Mouse (Mus musculus): ENCODE measurements around the gene Arrb1. TPM values are rescaled to one million over a fixed set of nuclear protein-coding genes. Genes with fewer than 3 reads are reported as not detected.
"Not testable (repeated sequence)": the region's sequence is repeated elsewhere in the genome, so short reads cannot be mapped to it uniquely, and the experiment has no call there.

Arrb1 gene
- polyA plus RNA-seq (2015; fragmentation: Nextera tagmentation; extraction: Ambion mirVana) = 15.9 and 16.2 TPM in 2 replicates

DNA sequence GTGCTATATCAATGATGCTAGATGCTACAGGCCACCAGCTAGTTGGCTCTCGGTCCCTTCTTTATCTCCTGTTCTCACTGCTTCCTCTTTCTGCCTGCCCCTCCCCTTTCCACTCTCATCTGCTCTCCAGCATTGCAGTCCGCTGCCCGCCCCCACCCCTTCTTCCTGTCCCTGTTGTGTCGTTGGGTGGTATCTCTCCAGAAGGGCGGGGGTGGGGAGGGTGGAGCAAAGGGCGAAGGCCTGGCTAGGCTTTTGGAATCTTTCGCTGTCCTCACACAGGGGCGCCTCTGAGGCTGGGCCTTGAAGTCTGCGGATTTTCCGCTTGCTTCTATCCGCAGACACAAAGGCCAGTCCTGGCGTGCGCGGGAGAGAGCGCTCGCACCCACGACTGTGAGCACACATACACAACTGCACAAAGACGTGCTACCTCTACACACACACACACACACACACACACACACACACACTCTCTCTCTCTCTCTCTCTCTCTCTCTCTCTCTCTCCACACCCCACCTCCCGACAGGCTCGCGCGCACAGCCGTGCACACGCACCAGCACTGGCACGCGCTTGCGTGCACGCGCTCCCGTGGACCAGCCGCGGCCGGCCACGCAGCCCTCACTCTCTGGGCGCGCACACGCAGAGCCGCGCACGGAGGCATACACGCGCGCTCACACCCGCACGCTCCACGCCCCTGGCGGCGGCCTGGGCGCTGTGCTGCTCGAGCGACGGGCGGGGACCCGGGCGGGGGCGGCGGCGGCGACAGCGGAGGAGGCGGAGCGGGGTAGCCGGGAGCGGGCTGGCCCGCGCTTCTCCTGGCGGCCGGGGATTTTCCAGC is at the start of gene Arrb1:
Arrb1 (plus strand) TSS at position 566 of the 835 bp plus-strand sequence.
- Histone ChIP-seq H3K36me3 (no peaks in the 10 kb centered on the region), H3K4me3 (peak within 1 kb of the TSS; percentile 77), H3K4me1 (replicated peaks) (peaks cover 57% of the 10 kb centered on the region), H3K9me3 (no peaks in the 10 kb centered on the region), H3K4me2 (peak within 1 kb of the TSS; percentile 81), H3K27me3 (no peaks in the 10 kb centered on the region), H3K9ac (peak within 1 kb of the TSS; percentile 95), H3K27ac (replicated peaks) (peak within 1 kb of the TSS; percentile 95)
- peak; percentile 84 for ATAC-seq (ENCODE audit: low read depth)
- WGBS = under 1% methylated on average over 67 of the region's 68 CpGs

DNA sequence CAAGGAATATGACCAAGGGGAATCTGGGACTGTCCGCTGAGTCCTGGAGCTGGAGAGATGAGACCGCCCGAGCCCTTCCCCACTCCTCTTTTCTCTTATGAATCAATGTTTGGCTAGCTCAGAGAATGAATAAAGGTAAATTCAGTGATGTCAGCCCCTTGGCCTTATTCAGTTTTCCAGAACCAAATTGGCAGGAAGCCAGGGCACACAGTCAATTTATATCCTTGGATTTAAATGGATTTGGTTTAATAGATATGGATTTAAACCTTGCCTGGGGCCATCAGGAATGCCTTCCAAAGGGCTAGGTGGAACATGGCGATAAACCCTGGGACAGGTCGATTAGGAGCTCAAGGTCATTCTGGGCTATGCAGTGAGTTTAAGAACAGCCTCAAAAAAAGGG is 45.6 kb upstream of the Arrb1 start:
- peaks cover 8% of the 10 kb centered on the region; the same call in 1 of the 2 replicates for H3K9me3 ChIP-seq
- H3K9ac ChIP-seq = no peak overlapping the region
- no peaks in the 10 kb centered on the region for H3K4me1 ChIP-seq (replicated peaks)
- peaks cover 21% of the 10 kb centered on the region for H3K27me3 ChIP-seq
- H3K4me2 ChIP-seq = no peak overlapping the region
- 82% methylated on average over 5 of the region's 5 CpGs for WGBS
- ATAC-seq (ENCODE audit: low read depth) = no peak
- no peak overlapping the region for H3K27ac ChIP-seq (replicated peaks)
- no peaks in the 10 kb centered on the region for H3K36me3 ChIP-seq
- no peak overlapping the region for H3K4me3 ChIP-seq

DNA sequence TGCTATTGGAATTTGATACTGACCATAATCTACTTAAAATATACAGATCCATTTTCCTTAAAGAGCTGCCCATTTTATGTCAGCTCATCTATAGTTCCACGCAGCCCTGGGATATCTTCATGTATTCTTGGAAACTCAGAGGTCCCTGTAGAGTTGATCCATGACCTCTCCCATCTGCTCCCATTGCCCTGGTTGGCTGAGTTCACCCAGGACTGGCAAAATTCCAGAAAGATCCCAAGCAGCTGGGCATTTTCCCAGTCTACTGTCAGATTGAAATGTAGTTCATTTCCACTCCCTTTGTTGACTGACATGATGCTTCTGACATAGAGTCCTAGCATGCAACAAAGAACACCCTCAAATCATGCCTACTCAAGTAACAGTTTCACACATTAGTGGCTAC is 36.1 kb upstream of the Arrb1 start:
- WGBS = 39% methylated on average over 1 of the region's 1 CpGs
- H3K36me3 ChIP-seq = no peaks in the 10 kb centered on the region
- H3K9me3 ChIP-seq = no peaks in the 10 kb centered on the region
- H3K4me3 ChIP-seq = no peak overlapping the region
- no peak overlapping the region; the same call in 1 of the 2 replicates for H3K27ac ChIP-seq (replicated peaks)
- H3K4me1 ChIP-seq (replicated peaks) = no peaks in the 10 kb centered on the region
- no peaks in the 10 kb centered on the region for H3K27me3 ChIP-seq
- no peak overlapping the region for H3K4me2 ChIP-seq
- no peak for ATAC-seq (ENCODE audit: low read depth)
- H3K9ac ChIP-seq = no peak overlapping the region

DNA sequence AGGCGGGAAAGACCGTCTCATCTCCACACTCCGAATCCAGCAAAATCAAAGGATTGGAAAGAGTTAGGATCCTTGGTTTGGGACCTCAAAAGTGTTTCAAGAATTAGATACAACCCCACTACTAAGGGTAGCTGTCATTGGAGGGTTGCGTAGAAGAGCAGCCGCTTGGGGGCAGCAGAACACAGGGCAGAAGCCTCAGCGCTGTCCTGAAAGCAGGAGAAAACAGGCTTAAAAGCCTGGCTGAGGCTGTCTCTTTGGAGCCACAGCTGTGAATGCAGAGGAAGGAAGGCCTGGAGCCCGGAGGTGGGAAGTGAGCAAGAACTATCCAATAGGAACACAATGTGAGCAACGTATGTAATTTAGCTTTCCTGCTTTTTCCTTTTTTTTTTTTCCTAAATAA is 35.1 kb upstream of the Arrb1 start:
- H3K4me3 ChIP-seq = no peak overlapping the region
- no peak overlapping the region for H3K27ac ChIP-seq (replicated peaks)
- no peak overlapping the region for H3K4me2 ChIP-seq
- 0 out of 2 replicates have a peak overlapping the region, but pooled peaks have one; percentile 8 for H3K9ac ChIP-seq
- 4% methylated on average over 8 of the region's 8 CpGs for WGBS
- H3K4me1 ChIP-seq (replicated peaks) = no peaks in the 10 kb centered on the region
- H3K9me3 ChIP-seq = no peaks in the 10 kb centered on the region
- peak; percentile 77 for ATAC-seq (ENCODE audit: low read depth)
- no peaks in the 10 kb centered on the region for H3K27me3 ChIP-seq
- no peaks in the 10 kb centered on the region for H3K36me3 ChIP-seq

DNA sequence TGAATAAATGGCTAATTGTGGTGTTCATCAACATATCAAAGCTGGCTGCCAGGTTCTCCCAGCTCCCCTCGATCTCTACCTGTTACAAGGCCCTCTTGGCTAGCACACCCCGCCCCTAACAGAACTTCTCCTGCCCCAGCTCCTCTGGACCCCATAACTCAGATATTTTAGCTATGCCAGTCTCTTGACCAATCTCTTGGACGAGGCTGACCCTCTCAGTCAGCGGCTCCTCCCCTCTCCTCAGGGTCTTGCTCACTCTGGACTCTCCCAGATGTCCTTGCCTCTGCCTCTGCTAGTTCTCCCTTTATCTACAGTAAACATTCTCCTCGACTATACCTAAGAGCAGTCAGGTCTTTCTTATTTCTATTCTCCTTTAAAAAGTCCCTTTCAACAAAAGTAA is 34.6 kb upstream of the Arrb1 start:
- no peaks in the 10 kb centered on the region for H3K36me3 ChIP-seq
- WGBS = 23% methylated on average over 5 of the region's 5 CpGs
- ATAC-seq (ENCODE audit: low read depth) = peak; percentile 15; the same call in 1 of the 2 replicates
- no peaks in the 10 kb centered on the region for H3K9me3 ChIP-seq
- H3K27me3 ChIP-seq = no peaks in the 10 kb centered on the region
- H3K9ac ChIP-seq = no peak overlapping the region
- no peaks in the 10 kb centered on the region for H3K4me1 ChIP-seq (replicated peaks)
- H3K4me2 ChIP-seq = no peak overlapping the region
- no peak overlapping the region for H3K27ac ChIP-seq (replicated peaks)
- no peak overlapping the region for H3K4me3 ChIP-seq

DNA sequence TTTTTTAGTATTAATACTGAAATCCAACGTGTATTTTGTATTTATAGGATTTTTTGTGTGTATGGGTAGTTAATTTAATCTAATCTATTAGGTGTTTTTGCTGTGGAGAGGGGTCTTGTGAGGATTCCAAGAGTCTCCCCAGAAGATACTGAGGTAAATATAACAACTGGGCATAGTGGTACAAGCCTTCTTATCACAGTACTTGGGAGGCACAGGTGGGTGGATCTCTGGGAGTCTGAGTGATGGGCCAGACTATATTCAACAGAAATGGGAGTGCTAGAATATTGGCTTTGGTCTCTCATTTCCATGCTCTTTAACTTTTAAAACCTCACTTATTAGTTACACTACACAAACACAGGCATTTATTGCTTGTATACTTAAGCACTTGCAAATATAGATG is 34.1 kb upstream of the Arrb1 start:
- Histone ChIP-seq H3K36me3 (no peaks in the 10 kb centered on the region), H3K27ac (replicated peaks) (no peak overlapping the region), H3K9ac (no peak overlapping the region), H3K4me2 (no peak overlapping the region), H3K4me1 (replicated peaks) (no peaks in the 10 kb centered on the region), H3K27me3 (no peaks in the 10 kb centered on the region), H3K9me3 (no peaks in the 10 kb centered on the region), H3K4me3 (no peak overlapping the region)
- WGBS = 42% methylated on average over 1 of the region's 1 CpGs
- no peak for ATAC-seq (ENCODE audit: low read depth)

DNA sequence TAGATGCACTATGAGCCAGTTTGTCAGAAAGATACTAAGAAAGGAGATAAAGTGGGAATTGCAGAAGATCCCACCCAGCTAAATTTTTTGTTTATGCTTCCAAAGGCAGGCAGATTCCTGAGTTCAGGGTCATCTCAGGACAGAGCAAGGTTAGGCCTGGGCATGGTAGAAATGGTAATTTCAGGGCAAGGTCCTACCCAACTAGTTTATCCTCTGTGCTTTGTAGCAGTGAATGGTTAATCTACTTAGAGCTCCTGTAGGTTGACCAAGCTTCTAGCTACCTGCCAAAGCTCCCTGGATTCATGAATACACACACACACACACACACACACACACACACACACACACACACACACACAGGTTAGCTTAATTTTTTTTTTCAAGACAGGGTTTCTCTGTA is 30.7 kb upstream of the Arrb1 start:
- Histone ChIP-seq H3K4me3 (no peak overlapping the region), H3K9me3 (no peaks in the 10 kb centered on the region), H3K9ac (no peak overlapping the region), H3K4me2 (no peak overlapping the region), H3K4me1 (replicated peaks) (no peaks in the 10 kb centered on the region), H3K27ac (replicated peaks) (no peak overlapping the region), H3K36me3 (no peaks in the 10 kb centered on the region), H3K27me3 (no peaks in the 10 kb centered on the region)
- ATAC-seq (ENCODE audit: low read depth) = no peak

DNA sequence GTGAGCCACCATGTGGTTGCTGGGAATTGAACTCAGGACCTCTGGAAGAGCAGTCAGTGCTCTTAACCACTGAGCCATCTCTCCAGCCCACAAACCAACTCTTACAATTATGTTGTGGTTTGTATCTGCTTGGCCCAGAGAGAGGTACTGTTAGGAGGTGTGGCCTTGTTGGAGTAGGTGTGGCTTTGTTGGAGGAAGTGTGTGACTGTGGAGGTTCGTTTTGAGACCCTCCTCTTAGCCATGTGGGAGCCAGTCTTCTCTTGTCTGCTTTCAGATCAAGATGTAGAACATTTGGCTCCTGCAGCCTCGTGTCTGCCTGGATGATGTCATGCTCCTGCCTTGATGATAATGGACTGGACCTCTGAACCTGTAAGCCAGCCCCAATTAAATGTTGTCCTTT is 27.1 kb upstream of the Arrb1 start:
- peaks cover 12% of the 10 kb centered on the region for H3K4me1 ChIP-seq (replicated peaks)
- 36% methylated on average over 2 of the region's 2 CpGs for WGBS
- H3K9me3 ChIP-seq; H3K4me2 ChIP-seq; H3K9ac ChIP-seq; ATAC-seq (ENCODE audit: low read depth); H3K4me3 ChIP-seq; H3K27ac ChIP-seq (replicated peaks); H3K36me3 ChIP-seq; H3K27me3 ChIP-seq: not testable (repeated sequence)

DNA sequence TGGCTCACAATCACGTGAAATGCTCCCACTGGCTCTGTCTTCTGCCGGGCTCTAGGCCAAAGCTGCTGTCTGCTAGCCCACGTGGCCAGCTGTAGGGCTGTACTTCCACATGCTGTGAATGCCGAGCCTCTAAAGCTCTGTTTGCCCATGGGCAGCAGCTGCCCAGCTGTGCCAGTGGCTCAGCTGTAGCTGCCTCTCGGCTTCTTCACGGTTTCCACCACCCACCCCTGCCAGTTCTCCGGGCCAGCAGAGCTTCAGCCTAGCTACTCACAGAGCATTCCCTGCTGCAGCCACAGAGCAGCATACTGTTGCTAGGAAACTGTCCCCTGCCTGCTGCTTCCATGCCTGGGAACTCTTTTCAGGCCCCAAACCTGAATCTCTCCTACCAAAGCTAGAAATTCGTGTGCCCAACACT is 25.2 kb upstream of the Arrb1 start:
- peak; percentile 79 for ATAC-seq (ENCODE audit: low read depth)
- no peaks in the 10 kb centered on the region for H3K27me3 ChIP-seq
- WGBS = 9% methylated on average over 8 of the region's 8 CpGs
- no peaks in the 10 kb centered on the region for H3K36me3 ChIP-seq
- H3K9me3 ChIP-seq = no peaks in the 10 kb centered on the region
- H3K4me1 ChIP-seq (replicated peaks) = peaks cover 12% of the 10 kb centered on the region
- no peak overlapping the region for H3K9ac ChIP-seq
- no peak overlapping the region for H3K4me3 ChIP-seq
- peak overlapping the region; percentile 35; the same call in 1 of the 2 replicates for H3K27ac ChIP-seq (replicated peaks)
- H3K4me2 ChIP-seq = peak overlapping the region; percentile 31

DNA sequence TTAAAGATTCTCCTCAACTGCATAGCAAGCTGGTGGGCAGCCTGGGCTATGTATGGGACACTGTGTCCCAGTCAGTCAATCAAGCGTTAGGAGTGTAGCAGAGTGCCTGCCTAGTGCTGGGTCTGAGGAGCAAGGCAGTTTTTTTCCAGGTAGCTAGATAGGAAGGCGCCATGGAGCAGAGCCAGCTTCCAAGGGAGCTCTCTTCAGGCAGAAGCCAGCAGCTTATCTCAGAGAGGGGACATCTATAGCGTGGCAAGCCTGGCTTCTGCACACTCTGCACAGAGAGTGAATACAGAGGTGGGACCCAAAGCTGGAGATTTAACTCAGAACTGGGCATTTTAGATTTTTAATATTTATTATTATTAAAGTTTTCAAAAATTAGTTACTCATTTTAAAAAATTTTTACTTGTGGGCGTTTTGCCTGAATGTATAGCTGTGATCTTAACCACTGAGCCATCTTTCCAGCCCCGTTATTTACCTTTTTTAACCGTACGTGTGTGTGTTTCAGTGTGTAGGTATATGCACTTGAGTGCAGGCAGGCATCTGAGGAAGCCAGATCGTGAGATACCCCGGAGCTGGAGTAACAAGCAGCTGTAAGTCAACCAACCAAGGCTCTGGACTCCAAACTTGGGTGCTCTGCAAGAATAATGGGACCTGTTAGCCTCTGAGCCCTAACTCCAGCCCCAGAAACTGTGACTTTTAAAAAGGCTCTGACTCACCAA is 19.0 kb upstream of the Arrb1 start:
- no peak for ATAC-seq (ENCODE audit: low read depth)
- Histone ChIP-seq H3K9ac (no peak overlapping the region), H3K27ac (replicated peaks) (no peak overlapping the region), H3K27me3 (no peaks in the 10 kb centered on the region), H3K4me2 (no peak overlapping the region), H3K9me3 (no peaks in the 10 kb centered on the region), H3K4me3 (no peak overlapping the region), H3K4me1 (replicated peaks) (no peaks in the 10 kb centered on the region), H3K36me3 (no peaks in the 10 kb centered on the region)
- WGBS = 85% methylated on average over 9 of the region's 9 CpGs

DNA sequence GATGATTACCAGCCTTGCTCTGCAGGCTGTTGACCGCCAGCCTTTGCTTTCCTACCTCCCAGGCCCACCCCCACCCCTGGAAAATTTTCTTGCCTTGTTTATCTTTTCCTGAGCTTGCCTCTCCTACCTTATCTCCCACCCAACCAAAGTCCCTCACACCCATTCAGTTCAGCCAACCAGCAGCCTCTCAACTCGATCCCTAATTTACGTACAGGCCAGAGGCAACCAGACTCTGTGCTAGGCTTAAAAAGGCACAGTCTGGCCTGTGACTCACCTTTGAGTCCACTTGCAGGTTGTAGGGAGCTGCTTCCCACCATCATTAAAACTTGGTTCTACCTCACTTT is 18.5 kb upstream of the Arrb1 start:
- no peaks in the 10 kb centered on the region for H3K4me1 ChIP-seq (replicated peaks)
- H3K27me3 ChIP-seq = no peaks in the 10 kb centered on the region
- no peaks in the 10 kb centered on the region for H3K9me3 ChIP-seq
- no peak overlapping the region for H3K9ac ChIP-seq
- no peak for ATAC-seq (ENCODE audit: low read depth)
- no peak overlapping the region for H3K4me3 ChIP-seq
- no peak overlapping the region for H3K27ac ChIP-seq (replicated peaks)
- H3K36me3 ChIP-seq = no peaks in the 10 kb centered on the region
- WGBS = 84% methylated on average over 3 of the region's 3 CpGs
- no peak overlapping the region for H3K4me2 ChIP-seq

DNA sequence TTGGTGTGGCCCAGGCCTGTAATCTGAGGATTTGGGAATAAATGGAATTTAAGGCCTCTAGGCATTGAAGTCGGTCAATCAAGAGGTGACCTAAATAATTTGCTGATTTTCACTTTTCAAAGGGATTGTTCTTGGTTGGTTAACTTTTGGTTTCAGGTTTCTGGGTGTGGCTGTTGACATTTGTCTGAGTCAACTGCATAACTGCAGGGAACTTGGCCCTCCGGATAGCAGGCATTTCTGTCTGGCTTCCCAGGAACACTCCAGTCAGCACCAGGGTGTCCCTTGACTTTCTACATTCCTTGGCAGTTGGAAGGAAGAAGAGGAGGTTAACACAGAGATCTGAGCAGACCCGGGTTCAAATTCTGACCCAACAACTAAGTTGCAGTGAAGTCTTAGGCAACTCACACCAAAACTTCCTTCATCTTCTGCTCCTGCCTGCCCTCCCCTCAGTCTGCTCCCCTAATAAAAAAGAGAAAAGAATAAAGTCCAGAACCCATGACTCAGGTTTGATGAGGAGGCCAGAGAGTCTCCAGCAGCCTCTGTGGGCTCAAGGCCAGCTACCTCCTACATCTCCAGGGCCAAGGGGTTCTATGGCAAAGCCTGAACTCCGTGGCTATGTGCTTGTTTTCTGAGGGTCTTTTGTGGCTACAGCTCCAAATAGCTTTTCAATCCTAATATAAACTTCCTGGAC is 16.2 kb upstream of the Arrb1 start:
- Histone ChIP-seq H3K4me3 (no peak overlapping the region), H3K27ac (replicated peaks) (no peak overlapping the region), H3K27me3 (no peaks in the 10 kb centered on the region), H3K36me3 (no peaks in the 10 kb centered on the region), H3K9me3 (no peaks in the 10 kb centered on the region), H3K9ac (no peak overlapping the region), H3K4me2 (no peak overlapping the region), H3K4me1 (replicated peaks) (no peaks in the 10 kb centered on the region)
- no peak for ATAC-seq (ENCODE audit: low read depth)
- WGBS = 64% methylated on average over 4 of the region's 4 CpGs

Data from neural tube, embryonic 13.5 days (tissue).